Mouse (Mus musculus) stomach, postnatal 0 days (tissue): ENCODE data around the gene Ereg. TPM values are rescaled to one million over a fixed set of nuclear protein-coding genes. Genes with fewer than 3 reads are reported as not detected.

Experiments used
- ATAC-seq: fragments of 200-750 bp; cut with Nextera tagmentation; 2 replicates; pipeline ENCODE4 v1.8.0; 2017; ENCODE audit not compliant: low FRiP score, low TSS enrichment
- DNase-seq: peaks from one replicate; pipeline ENCODE4 v3.0.0-alpha.2; 2016; ENCODE audit warnings: low spot score
- H3K27ac ChIP-seq: fragments of 300-500 bp; sonication (generic); replicated peaks from 2 replicates; pipeline ENCODE4 v1.5.1; 2014; ENCODE audit warnings: mild to moderate bottlenecking, control low read depth
- H3K27me3 ChIP-seq: fragments of 300-500 bp; sonication (generic); 2 replicates; pipeline ENCODE4 v1.6.1; 2014; ENCODE audit warnings: low read length; ENCODE audit not compliant: control insufficient read depth, insufficient read depth
- H3K36me3 ChIP-seq: fragments of 300-500 bp; sonication (generic); 2 replicates; pipeline ENCODE4 v1.6.1; 2014; ENCODE audit warnings: low read length, mixed read lengths; ENCODE audit not compliant: control insufficient read depth, insufficient read depth
- H3K4me1 ChIP-seq: fragments of 300-500 bp; sonication (generic); replicated peaks from 2 replicates; pipeline ENCODE4 v1.6.1; 2014; ENCODE audit warnings: antibody characterized with exemption; ENCODE audit not compliant: control insufficient read depth, insufficient read depth
- H3K4me2 ChIP-seq: fragments of 300-500 bp; sonication (generic); replicated peaks from 2 replicates; pipeline ENCODE4 v1.6.1; 2014; ENCODE audit warnings: low read depth, mild to moderate bottlenecking, control low read depth, moderate library complexity
- H3K4me3 ChIP-seq: fragments of 300-500 bp; sonication (generic); 2 replicates; pipeline ENCODE4 v1.5.1; 2014; ENCODE audit warnings: low read depth, low read length, control low read depth
- H3K9ac ChIP-seq: fragments of 300-500 bp; sonication (generic); 2 replicates; pipeline ENCODE4 v1.6.1; 2014; ENCODE audit warnings: mild to moderate bottlenecking, low read length, control low read depth, mixed read lengths
- H3K9me3 ChIP-seq: fragments of 300-500 bp; sonication (generic); 2 replicates; pipeline ENCODE4 v1.6.1; 2016; ENCODE audit warnings: low read length; ENCODE audit not compliant: control insufficient read depth
- CTCF ChIP-seq: IDR thresholded peaks from 2 replicates; pipeline ENCODE4 v1.5.1; 2016; ENCODE audit warnings: antibody characterized with exemption, low read depth, mild to moderate bottlenecking, moderate library complexity
- EP300 ChIP-seq: optimal IDR thresholded peaks from 2 replicates; pipeline ENCODE3; 2016; ENCODE audit warnings: antibody characterized with exemption
- WGBS: fragments of 180-500 bp; shearing (Covaris S2); extraction: QIAGEN DNeasy Blood & Tissue Kit; methylation state at CpG from one replicate; pipeline ENCODE4 v1.1.7; 2014; 5-methylcytosine and 5-hydroxymethylcytosine counted together
- polyA plus RNA-seq: library from polyadenylated mRNA; unstranded; fragments of >200 nt; fragmentation: Nextera tagmentation; extraction: Ambion mirVana; gene quantifications from 2 replicates; pipeline ENCODE4 v1.2.1, GENCODE M21; 2015

Gene Ereg
- polyA plus RNA-seq, 1 experiment from 2014 or later, result 3.3 TPM

- WGBS, result 69% methylated on average over 10 of the region's 10 CpGs
- Histone ChIP-seq H3K4me2 (no peak overlapping the region), H3K27me3 (no peaks in the 10 kb centered on the region), H3K36me3 (no peaks in the 10 kb centered on the region), H3K9ac (no peak overlapping the region), H3K4me3 (no peak overlapping the region), H3K4me1 (no peaks in the 10 kb centered on the region), H3K9me3 (no peaks in the 10 kb centered on the region), H3K27ac (peak overlapping the region; percentile 56)
- ATAC-seq (peak; percentile 99), DNase-seq (peak; percentile 87)
- TF ChIP-seq EP300, result no peak
- no peak for TF ChIP-seq CTCF
Measured at GRCm38 (mm10) chr5:91097911-91098614, 23.6 kb downstream of the Ereg start.

- no peak overlapping the region for H3K9ac ChIP-seq
- no peaks in the 10 kb centered on the region for H3K4me1 ChIP-seq
- H3K9me3 ChIP-seq, result no peaks in the 10 kb centered on the region
- no peak for DNase-seq
- no peak overlapping the region for H3K4me2 ChIP-seq
- WGBS, result 82% methylated on average over 5 of the region's 5 CpGs
- no peaks in the 10 kb centered on the region for H3K27me3 ChIP-seq
- no peak overlapping the region for H3K4me3 ChIP-seq
- H3K27ac ChIP-seq, result no peak overlapping the region
- no peak for ATAC-seq
- TF ChIP-seq EP300 (no peak), CTCF (no peak)
- H3K36me3 ChIP-seq, result no peaks in the 10 kb centered on the region
Measured at GRCm38 (mm10) chr5:91101742-91102141, 27.3 kb downstream of the Ereg start.

GRCm38 (mm10) chr5:91103943-91104665 lies 29.7 kb downstream of the Ereg start:
- Histone ChIP-seq H3K4me1 (no peaks in the 10 kb centered on the region), H3K9me3 (no peaks in the 10 kb centered on the region), H3K27me3 (no peaks in the 10 kb centered on the region), H3K4me3 (no peak overlapping the region), H3K27ac (no peak overlapping the region), H3K9ac (no peak overlapping the region), H3K36me3 (no peaks in the 10 kb centered on the region), H3K4me2 (no peak overlapping the region)
- TF ChIP-seq CTCF, result no peak
- TF ChIP-seq EP300, result no peak
- no peak for DNase-seq
- no peak for ATAC-seq
- 65% methylated on average over 7 of the region's 7 CpGs for WGBS

- H3K9ac ChIP-seq, result no peak overlapping the region
- no peaks in the 10 kb centered on the region for H3K27me3 ChIP-seq
- H3K4me3 ChIP-seq, result no peak overlapping the region
- H3K4me2 ChIP-seq, result no peak overlapping the region
- H3K36me3 ChIP-seq, result no peaks in the 10 kb centered on the region
- no peaks in the 10 kb centered on the region for H3K9me3 ChIP-seq
- ATAC-seq, result no peak
- DNase-seq, result no peak
- WGBS, result 79% methylated on average over 5 of the region's 5 CpGs
- no peaks in the 10 kb centered on the region for H3K4me1 ChIP-seq
- H3K27ac ChIP-seq, result no peak overlapping the region
- no peak for TF ChIP-seq EP300
- no peak for TF ChIP-seq CTCF
Measured at GRCm38 (mm10) chr5:91106248-91106647, 31.8 kb downstream of the Ereg start.

GRCm38 (mm10) chr5:91110023-91110670 lies 35.7 kb downstream of the Ereg start:
- Histone ChIP-seq H3K36me3 (no peaks in the 10 kb centered on the region), H3K4me2 (no peak overlapping the region), H3K4me3 (no peak overlapping the region), H3K27ac (no peak overlapping the region), H3K9me3 (no peaks in the 10 kb centered on the region), H3K27me3 (no peaks in the 10 kb centered on the region), H3K4me1 (no peaks in the 10 kb centered on the region), H3K9ac (no peak overlapping the region)
- no peak for DNase-seq
- peak; percentile 80 for ATAC-seq
- TF ChIP-seq CTCF (no peak), EP300 (no peak)
- 56% methylated on average over 6 of the region's 6 CpGs for WGBS
